Mouse (Mus musculus): ENCODE results near the gene Tab2.
"Not testable (repeated sequence)": the region's sequence is repeated elsewhere in the genome, so short reads cannot be mapped to it uniquely, and the experiment has no call there.

Gene Tab2

DNA sequence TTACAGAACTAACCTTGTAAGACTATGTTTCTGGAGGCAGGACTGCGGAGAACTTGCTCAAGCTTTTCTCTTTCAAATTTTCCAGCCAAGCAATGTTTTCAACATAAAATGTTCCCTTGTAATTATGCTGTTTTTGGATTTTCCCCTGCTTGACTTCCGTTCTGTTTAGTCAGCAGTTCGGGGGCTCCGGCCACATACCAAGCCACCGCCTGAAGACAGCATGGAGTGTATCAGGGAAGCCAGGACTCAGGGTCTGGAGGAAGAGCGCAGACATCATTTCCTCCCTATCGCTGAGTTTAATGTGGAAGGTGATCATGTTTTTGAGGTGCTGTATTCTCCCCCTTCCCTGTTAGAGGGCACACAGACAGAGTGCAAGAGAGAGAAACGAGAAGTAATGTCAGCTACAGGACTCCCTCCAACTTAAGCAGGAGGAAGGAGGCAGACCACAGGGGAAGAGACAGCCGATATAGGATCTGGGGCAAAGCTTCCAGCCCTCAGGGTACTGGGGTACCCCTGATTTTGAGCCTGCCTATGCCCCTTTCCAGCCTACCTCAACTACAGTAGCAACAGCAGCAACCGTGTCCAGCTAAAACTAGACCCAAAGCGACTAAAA is 67.7 kb downstream of the Tab2 start:
- DNase-seq (ENCODE audit: low read depth, low spot score): no peak

- DNase-seq (ENCODE audit: low read depth, low spot score): peak; percentile 56
These were observed 72.5 kb downstream of the Tab2 start for GRCm38 (mm10) chr10:7883524-7883923.

GRCm38 (mm10) chr10:7881971-7882370 is 74.1 kb downstream of the Tab2 start:
- no peak for DNase-seq (ENCODE audit: low read depth, low spot score)

DNA sequence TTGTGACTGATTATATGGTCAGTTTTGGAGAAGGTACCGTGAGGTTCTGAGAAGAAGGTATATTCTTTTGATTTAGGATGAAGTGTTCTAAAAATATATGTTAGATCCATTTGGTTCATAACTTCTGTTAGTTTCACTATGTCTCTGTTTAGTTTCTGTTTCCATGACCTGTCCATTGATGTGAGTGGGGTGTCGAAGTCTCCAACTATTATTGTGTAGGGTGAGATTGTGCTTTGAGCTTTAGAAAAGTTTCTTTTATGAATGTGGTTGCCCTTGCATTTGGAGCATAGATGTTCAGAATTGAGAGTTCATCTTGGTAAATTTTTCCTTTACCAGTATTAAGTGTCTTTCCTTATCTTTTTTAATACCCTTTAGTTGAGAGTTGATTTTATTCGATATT is 75.7 kb downstream of the Tab2 start:
- not testable (repeated sequence) for DNase-seq (ENCODE audit: low read depth, low spot score)

DNA sequence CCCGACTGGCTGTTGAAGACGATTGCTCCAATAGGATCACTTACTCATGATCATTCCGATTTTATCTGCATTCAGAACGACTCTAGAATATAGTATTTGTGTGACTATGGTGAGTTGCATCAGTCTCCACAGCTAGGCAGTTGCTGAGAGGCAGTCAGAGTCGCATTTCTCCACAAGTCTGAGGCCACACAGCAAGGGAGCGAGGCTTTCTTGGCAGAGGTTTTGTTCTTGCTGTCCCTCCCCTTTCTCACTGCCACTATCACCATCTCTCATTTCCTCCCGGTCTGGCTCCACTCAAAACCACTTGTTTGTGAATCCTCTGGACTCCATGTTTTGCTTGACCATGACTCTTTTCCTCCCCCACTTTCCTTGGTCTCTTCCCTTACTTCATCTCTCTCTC is 81.8 kb downstream of the Tab2 start:
- no peak for DNase-seq (ENCODE audit: low read depth, low spot score)

DNA sequence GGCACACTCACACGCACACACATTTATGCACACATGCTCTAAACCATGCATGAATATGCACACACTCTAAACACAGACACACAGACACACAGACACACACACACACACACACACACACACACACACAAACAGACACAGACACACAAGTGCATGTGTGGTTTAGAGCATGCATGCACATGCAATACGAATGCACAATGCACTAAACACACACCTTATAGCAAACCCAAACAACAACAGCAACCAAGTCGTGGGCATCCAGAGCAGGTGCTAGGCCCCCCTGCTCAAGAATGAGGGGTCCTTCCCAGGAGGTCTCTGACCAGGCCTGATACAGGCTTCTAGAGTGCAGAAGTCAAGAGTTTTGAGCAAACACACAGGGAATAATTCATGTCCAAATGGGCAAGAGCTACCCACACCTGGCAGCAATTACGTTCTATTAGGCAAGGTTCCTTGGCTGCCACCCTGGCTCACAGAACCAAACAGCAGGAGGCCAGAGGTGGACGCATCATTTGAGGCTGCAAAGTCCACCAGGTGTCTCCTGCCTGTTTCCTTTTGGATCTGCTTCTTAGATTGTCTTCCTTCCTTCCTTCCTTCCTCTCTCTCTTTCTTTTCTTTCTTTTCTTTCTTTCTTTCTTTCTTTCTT is 84.5 kb downstream of the Tab2 start:
- DNase-seq (ENCODE audit: low read depth, low spot score): no peak

DNA sequence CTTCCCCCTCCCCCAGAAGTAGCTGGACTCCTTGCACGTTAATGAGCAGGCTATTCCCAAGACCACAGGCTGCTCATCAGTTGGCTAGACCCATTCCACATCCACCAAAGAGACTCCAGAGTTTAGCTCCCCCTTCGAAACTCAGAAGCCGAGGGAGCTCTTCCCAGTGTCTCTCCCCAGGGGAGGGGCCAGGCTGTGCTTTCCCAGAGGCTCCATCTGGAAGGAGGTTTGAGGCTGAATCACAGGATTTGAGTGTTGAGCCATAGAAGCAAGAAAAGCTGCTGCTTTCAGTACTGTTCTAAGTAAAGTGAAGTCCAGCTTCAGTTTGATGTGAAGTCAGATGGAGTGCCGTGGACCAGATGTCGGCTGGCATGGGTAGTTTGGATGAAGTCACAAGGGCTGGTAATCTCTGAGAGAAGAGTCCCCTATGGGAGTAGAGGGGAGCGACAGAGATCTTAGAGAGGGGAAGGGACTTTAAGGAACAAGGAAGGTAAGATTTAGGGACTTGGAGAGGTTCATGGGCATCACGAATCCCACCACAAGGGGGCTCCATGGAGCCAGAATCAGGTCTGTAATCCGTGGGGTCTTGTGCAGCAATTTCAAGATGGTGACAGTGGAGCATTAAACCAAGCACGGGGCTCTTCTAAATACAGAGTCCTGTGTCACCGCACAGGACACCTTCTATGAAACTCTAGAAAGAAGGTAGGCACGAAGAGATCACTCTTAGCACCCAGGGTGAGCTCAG is 85.3 kb downstream of the Tab2 start:
- no peak for DNase-seq (ENCODE audit: low read depth, low spot score)

DNA sequence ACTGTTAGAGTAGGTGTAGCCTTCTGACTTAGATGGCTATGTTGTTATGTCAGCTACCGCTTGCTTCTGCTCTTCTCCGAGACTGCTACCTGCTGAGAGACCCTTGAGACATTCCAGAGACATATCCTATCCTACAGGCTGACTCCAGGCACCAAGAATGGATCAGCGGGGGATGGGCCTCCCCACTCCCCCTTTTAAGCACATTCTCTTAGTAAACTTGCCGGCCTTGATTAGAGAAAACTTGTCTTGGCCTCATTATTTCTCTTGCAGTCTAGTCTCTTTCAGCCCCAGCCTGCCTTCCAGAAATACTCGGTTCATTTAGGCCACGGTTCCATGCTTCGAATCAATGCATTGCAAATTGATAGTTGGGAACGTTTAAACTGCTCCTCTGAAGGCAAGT is 86.3 kb downstream of the Tab2 start:
- no peak for DNase-seq (ENCODE audit: low read depth, low spot score)

GRCm38 (mm10) chr10:7867666-7868030 is 88.4 kb downstream of the Tab2 start:
- no peak for DNase-seq (ENCODE audit: low read depth, low spot score)

DNA sequence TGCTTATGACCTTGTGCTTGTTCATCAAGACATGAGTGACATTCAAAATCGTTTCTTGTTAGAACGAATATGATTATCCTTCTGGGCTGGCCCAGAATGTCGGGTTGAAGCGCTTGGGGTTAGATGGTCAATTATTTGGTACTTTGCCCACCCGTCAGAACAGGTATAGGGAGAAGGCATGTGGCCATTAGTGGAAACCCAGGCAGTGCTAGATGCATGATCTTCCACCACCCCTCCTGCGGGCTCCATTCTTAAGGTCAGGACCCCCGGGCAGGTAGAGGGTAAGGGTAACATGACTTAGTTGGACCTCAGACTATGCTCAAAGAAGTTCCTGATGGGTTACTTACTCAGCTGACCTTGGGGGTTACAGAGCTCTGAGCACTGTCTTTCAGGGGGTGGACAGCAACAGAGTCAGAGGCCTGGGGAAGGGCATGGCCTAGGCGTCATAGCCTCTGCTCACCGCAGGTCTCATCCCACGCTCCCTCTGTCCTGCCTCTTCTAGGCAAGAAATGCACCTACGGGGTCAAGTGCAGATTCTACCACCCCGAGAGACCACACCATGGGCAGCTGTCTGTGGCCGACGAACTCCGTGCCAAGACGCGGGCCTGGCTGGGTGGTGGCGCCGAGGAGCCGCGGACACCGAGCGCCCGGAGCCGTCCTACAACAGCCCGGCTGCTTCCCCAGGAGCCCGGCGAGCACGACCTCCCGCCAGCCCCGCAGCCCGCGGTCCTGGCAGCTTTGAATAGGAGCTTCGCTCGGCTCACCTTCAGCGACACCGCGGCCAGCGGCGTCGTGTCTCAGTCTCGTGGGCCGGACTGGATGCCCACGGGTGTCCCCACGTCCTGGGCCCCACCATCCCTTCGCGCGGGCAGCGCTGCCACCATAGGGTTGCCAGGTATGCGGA is 89.0 kb downstream of the Tab2 start:
- DNase-seq (ENCODE audit: low read depth, low spot score): no peak

- no peak for DNase-seq (ENCODE audit: low read depth, low spot score)
These were observed 91.2 kb downstream of the Tab2 start for GRCm38 (mm10) chr10:7864806-7865205.

DNA sequence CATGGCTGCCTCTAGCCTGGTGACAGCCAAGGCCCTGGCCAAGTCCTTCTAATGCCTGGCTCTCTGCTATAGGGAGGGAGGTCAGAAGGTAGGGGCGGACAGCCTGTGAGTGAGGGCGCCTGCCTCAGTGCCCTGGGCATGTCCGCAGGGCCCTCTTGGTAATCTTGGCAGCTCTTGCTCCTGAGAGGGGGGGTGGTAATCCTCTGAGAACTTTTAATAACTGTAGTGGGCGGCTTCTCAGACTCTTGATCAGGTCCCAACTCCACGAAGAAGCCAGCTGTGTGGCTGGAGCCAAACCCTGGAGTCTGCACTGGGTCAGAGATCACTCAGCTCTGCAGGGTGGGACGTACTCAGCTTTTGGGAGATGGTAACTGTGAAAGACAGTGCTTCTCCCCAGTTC is 91.8 kb downstream of the Tab2 start:
- DNase-seq (ENCODE audit: low read depth, low spot score): no peak

DNA sequence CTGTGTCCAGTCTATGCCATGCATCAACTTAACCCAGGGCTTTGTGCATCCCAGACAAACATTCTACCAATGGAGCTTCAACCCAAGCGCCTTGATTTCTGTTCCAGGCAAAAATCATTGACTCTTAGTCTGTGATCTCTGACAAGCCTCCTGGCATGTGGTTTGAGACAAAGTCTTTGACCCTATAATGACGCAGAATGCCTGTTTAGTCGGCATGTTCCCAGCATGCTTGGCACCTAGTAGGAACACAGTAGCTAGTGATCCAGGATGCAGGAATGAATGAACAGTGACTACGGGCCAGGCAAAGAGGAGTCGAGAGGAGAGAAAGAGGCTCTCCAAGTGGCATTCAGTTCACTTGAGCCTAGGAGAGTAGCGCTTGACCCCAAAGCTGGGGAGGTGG is 92.6 kb downstream of the Tab2 start:
- DNase-seq (ENCODE audit: low read depth, low spot score): no peak

GRCm38 (mm10) chr10:7861937-7862657 is 93.9 kb downstream of the Tab2 start:
- no peak for DNase-seq (ENCODE audit: low read depth, low spot score)

GRCm38 (mm10) chr10:7861259-7861936 is 94.6 kb downstream of the Tab2 start:
- no peak for DNase-seq (ENCODE audit: low read depth, low spot score)

GRCm38 (mm10) chr10:7860494-7860893 is 95.5 kb downstream of the Tab2 start:
- DNase-seq (ENCODE audit: low read depth, low spot score): no peak
